Mouse (Mus musculus) right cerebral cortex, postnatal 36 days (tissue): ENCODE data around the gene Cdk2ap1.
"Not testable (repeated sequence)": the region's sequence is repeated elsewhere in the genome, so short reads cannot be mapped to it uniquely, and the experiment has no call there.

Source experiments
- DNase-seq, 2 experiments: peaks; one replicate each; pipeline ENCODE4 v3.0.0; 2022; ENCODE audit warnings: low spot score in 2 of 2, mixed read lengths in 1 of 2

The Cdk2ap1 gene

GRCm38 (mm10) chr5:124351111-124351560, 11.7 kb downstream of the Cdk2ap1 start:
- DNase-seq, result peak; percentile 65 to 75

- no peak for DNase-seq
Measured at GRCm38 (mm10) chr5:124350350-124350749, 12.5 kb downstream of the Cdk2ap1 start.

- DNase-seq, result no peak
Measured at GRCm38 (mm10) chr5:124349196-124349595, 13.7 kb downstream of the Cdk2ap1 start.

GRCm38 (mm10) chr5:124342897-124343296, 20.0 kb downstream of the Cdk2ap1 start:
- no peak for DNase-seq

- not testable (repeated sequence) for DNase-seq
Measured at GRCm38 (mm10) chr5:124341753-124342339, 21.0 kb downstream of the Cdk2ap1 start.

GRCm38 (mm10) chr5:124338791-124339190, 24.1 kb downstream of the Cdk2ap1 start:
- DNase-seq, result no peak

- DNase-seq, result peak; percentile 42 to 59
Measured at GRCm38 (mm10) chr5:124337909-124338308, 25.0 kb downstream of the Cdk2ap1 start.

- DNase-seq, result no peak
Measured at GRCm38 (mm10) chr5:124337103-124337502, 25.8 kb downstream of the Cdk2ap1 start.

GRCm38 (mm10) chr5:124334392-124334791, 28.5 kb downstream of the Cdk2ap1 start:
- DNase-seq, result no peak

- no peak for DNase-seq
Measured at GRCm38 (mm10) chr5:124330086-124330485, 32.8 kb downstream of the Cdk2ap1 start.

- peak; percentile 99 for DNase-seq
Measured at GRCm38 (mm10) chr5:124327510-124328364, 35.1 kb downstream of the Cdk2ap1 start, which contains the start of the genes Mphosph9 and 2810006K23Rik. Gene Mphosph9 (minus strand): TSS chr5:124327972. Gene 2810006K23Rik (plus strand): TSS chr5:124328089.

GRCm38 (mm10) chr5:124326829-124327228, 36.1 kb downstream of the Cdk2ap1 start:
- DNase-seq, result no peak

GRCm38 (mm10) chr5:124317648-124318047, 45.2 kb downstream of the Cdk2ap1 start:
- DNase-seq, result no peak

- no peak for DNase-seq
Measured at GRCm38 (mm10) chr5:124315941-124316340, 46.9 kb downstream of the Cdk2ap1 start.

- no peak for DNase-seq
Measured at GRCm38 (mm10) chr5:124315498-124315897, 47.4 kb downstream of the Cdk2ap1 start.

GRCm38 (mm10) chr5:124310091-124310490, 52.8 kb downstream of the Cdk2ap1 start:
- DNase-seq, result no peak

- no peak for DNase-seq
Measured at GRCm38 (mm10) chr5:124309155-124309554, 53.7 kb downstream of the Cdk2ap1 start.

GRCm38 (mm10) chr5:124302853-124303252, 60.0 kb downstream of the Cdk2ap1 start:
- not testable (repeated sequence) for DNase-seq

GRCm38 (mm10) chr5:124300132-124300531, 62.8 kb downstream of the Cdk2ap1 start:
- DNase-seq, result no peak

- DNase-seq, result not testable (repeated sequence)
Measured at GRCm38 (mm10) chr5:124299307-124299706, 63.6 kb downstream of the Cdk2ap1 start.

GRCm38 (mm10) chr5:124296475-124296874, 66.4 kb downstream of the Cdk2ap1 start:
- DNase-seq, result no peak
